Mouse (Mus musculus) midbrain, embryonic 11.5 days (tissue): ENCODE measurements around the gene Krt18. TPM values are rescaled to one million over a fixed set of nuclear protein-coding genes. Genes with fewer than 3 reads are reported as not detected.
A peak's percentile ranks its signal among the peaks of the same experiment; 100 is the strongest.
"Not testable (repeated sequence)": the region's sequence is repeated elsewhere in the genome, so short reads cannot be mapped to it uniquely, and the experiment has no call there.

Experiments used
- ATAC-seq: fragments of 200-750 bp; cut with Nextera tagmentation; 2 replicates; pipeline ENCODE4 v1.8.0; 2017; ENCODE audit warnings: moderate TSS enrichment, moderate library complexity; ENCODE audit not compliant: low FRiP score
- DNase-seq: peaks from one replicate; pipeline ENCODE4 v3.0.0; 2015; ENCODE audit warnings: low spot score; ENCODE audit errors: missing footprints
- H3K27ac ChIP-seq: fragments of 300-500 bp; sonication (generic); 2 replicates; pipeline ENCODE4 v1.5.1; 2014; ENCODE audit warnings: low read depth, low read length
- H3K27me3 ChIP-seq: fragments of 300-500 bp; sonication (generic); 2 replicates; pipeline ENCODE4 v1.6.1; 2014; ENCODE audit warnings: mild to moderate bottlenecking, low read length, moderate library complexity, mixed read lengths; ENCODE audit not compliant: control insufficient read depth, insufficient read depth
- H3K36me3 ChIP-seq: fragments of 300-500 bp; sonication (generic); 2 replicates; pipeline ENCODE4 v1.6.1; 2014; ENCODE audit warnings: mild to moderate bottlenecking, low read length, moderate library complexity, mixed read lengths; ENCODE audit not compliant: control insufficient read depth, insufficient read depth
- H3K4me1 ChIP-seq: fragments of 300-500 bp; sonication (generic); 2 replicates; pipeline ENCODE4 v1.6.1; 2014; ENCODE audit warnings: low read length; ENCODE audit not compliant: control insufficient read depth, insufficient read depth
- H3K4me2 ChIP-seq: fragments of 300-500 bp; sonication (generic); 2 replicates; pipeline ENCODE4 v1.6.1; 2014; ENCODE audit warnings: mild to moderate bottlenecking, moderate library complexity
- H3K4me3 ChIP-seq: fragments of 300-500 bp; sonication (generic); 2 replicates; pipeline ENCODE4 v1.5.1; 2014; ENCODE audit warnings: low read depth, low read length
- H3K9ac ChIP-seq: fragments of 300-500 bp; sonication (generic); 2 replicates; pipeline ENCODE4 v1.6.1; 2014; ENCODE audit warnings: low read length
- H3K9me3 ChIP-seq: fragments of 300-500 bp; sonication (generic); 2 replicates; pipeline ENCODE4 v1.6.1; 2016; ENCODE audit warnings: low read length; ENCODE audit not compliant: control insufficient read depth
- WGBS: fragments of 180-500 bp; shearing (Covaris S2); extraction: QIAGEN DNeasy Blood & Tissue Kit; methylation state at CpG from one replicate; pipeline ENCODE4 v1.1.7; 2014; 5-methylcytosine and 5-hydroxymethylcytosine counted together
- polyA plus RNA-seq: library from polyadenylated mRNA; unstranded; fragments of >200 nt; fragmentation: Nextera tagmentation; extraction: Ambion mirVana; gene quantifications from 2 replicates; pipeline ENCODE4 v1.2.1, GENCODE M21; 2014

Krt18 gene
- polyA plus RNA-seq, 1 experiment from 2014 or later: 5.6 TPM

DNA sequence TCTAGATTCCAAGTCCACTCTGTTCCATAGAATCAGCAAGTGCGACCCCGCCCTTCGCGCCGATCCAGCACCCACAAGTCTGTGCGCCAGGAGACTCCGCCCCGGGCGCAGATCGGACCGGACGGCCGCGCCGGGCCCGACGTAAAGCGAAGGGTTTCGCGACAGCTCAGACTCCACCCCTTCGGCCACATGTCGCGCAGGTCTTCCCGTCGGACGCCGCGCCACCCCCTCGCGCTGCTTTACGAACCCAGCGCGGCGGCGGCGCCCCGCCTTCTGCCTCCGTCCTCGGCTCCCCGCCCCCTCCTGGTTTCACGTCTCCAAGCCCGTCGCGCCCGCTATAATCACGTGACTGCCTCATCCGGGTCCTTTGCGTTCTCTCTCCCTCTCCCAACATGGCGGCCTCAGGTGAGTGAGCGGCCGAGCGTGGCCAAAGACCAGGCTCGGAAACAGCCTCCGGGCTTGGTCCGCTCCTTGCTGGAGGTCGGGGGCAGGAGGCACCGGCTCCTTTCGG lies 45.6 kb downstream of the Krt18 start, which contains the start of gene Eif4b:
Gene Eif4b (plus strand): TSS at position 215 of the 511 bp plus-strand sequence.
- peak; percentile 95 for ATAC-seq
- H3K27me3 ChIP-seq: no peaks in the 10 kb centered on the region

DNA sequence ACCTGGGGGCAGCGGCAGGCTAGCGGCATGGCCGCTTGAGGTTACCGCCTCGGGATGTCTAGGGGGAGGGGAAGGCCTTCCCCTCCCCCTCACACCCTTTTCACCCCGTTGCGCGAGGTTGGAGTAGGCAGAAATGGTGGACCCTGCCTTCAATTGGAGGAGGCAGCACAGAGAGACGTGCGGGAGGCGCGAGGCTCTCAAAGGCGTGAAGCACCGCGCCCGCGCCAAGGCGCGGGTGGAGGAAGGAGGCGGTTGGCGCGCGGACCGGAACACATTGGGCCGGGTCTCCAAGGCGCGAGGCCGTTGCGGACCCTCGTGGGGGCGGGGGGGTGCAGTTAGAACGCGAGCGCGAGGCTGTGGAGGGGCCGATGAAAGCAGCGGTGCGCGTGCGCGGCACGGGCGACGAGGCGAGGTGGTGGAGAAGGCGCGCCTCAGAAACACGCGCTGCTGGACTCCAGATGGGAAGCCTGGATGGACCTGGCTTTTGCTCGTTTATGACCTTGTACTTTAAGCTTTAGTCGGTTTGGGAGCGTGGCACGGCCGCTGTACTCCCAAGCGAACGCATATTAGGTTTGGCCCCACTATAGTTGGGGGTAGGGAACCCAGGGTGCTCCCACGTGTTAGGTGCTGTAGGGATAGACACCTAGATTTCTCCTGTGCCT lies 46.2 kb downstream of the Krt18 start:
- Histone ChIP-seq H3K9me3 (no peaks in the 10 kb centered on the region), H3K4me3 (peak overlapping the region; percentile 98), H3K27ac (peak overlapping the region; percentile 91), H3K36me3 (no peaks in the 10 kb centered on the region), H3K9ac (peak overlapping the region; percentile 96), H3K4me1 (peaks cover 12% of the 10 kb centered on the region), H3K27me3 (no peaks in the 10 kb centered on the region), H3K4me2 (peak overlapping the region; percentile 93)
- under 1% methylated on average over 56 of the region's 57 CpGs for WGBS
- peak; percentile 95 for DNase-seq
- ATAC-seq: peak; percentile 40

More for the DNA sequence above, 45.6 kb downstream of the Krt18 start, which contains the start of gene Eif4b:
- Histone ChIP-seq H3K4me1 (peaks cover 12% of the 10 kb centered on the region), H3K9ac (peak within 1 kb of the TSS; percentile 96), H3K36me3 (no peaks in the 10 kb centered on the region), H3K9me3 (no peaks in the 10 kb centered on the region), H3K4me3 (peak within 1 kb of the TSS; percentile 98), H3K4me2 (peak within 1 kb of the TSS; percentile 93), H3K27ac (peak within 1 kb of the TSS; percentile 91)
- peak; percentile 100 for DNase-seq
- WGBS: under 1% methylated on average over 58 of the region's 58 CpGs

DNA sequence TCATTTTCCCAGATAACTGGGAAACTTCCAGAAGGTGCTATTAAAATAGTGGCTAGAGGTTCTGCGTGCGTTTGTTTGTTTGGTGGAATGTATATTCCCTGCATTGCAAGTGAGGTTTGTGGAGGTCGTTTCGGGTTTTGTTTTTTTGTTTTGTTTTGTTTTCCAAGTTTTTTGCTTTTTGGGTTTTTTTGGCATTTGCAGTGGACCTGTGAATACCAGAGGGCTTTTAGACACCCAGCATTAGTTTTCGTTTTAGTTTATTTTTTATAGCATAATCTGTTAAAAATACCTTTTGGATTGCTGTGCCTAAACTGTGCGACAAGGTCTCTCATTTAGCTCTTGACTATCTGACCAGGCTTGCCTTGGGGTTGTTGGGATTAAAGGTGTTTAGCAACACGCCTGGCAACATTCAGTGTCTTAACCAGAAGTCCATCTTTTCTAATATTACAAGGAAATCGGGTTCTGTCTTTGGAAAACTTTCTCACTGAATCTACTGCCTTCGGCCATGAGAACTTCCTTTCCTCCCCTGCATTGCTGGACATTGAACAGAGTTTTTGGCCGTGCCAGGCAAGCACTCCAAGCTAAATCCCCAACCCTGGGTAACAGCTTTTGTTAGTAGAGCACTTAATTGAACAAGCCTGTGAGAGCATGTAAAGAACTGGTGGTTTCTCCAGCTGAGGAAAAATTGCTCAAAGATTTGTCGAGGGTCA lies 47.1 kb downstream of the Krt18 start:
- Histone ChIP-seq H3K4me2 (peak overlapping the region; percentile 93), H3K9me3 (no peaks in the 10 kb centered on the region), H3K4me3 (peak overlapping the region; percentile 98), H3K9ac (peak overlapping the region; percentile 96), H3K27ac (no peak overlapping the region), H3K27me3 (no peaks in the 10 kb centered on the region), H3K4me1 (peaks cover 12% of the 10 kb centered on the region), H3K36me3 (no peaks in the 10 kb centered on the region)
- 16% methylated on average over 11 of the region's 11 CpGs for whole genome bisulfite sequencing
- DNase-seq: peak; percentile 80
- ATAC-seq: no peak

DNA sequence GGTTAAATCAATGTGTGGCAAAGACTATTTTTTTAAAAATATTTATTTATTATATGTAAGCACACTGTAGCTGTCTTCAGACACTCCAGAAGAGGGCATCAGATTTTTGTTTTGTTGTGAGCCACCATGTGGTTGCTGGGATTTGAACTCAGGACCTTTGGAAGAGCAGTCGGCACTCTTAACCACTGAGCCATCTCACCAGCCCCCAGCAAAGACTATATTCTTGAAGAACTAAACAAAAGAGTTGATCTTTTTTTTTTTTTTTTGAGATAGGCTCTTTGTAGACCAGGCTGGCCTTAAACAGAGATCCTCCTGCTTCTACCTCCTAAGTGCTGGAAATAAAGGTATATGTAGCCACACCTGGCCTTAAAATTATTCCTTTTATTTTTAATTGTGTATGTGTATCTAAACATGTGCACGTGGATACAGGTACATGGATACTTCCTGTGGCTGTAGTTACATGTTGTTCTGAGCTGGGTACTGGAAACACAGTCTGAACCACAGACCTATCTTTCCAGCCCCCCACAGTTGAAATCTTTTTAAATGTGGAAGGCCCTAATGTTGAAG lies 49.2 kb downstream of the Krt18 start:
- WGBS: 91% methylated on average over 2 of the region's 2 CpGs
- ATAC-seq: no peak

DNA sequence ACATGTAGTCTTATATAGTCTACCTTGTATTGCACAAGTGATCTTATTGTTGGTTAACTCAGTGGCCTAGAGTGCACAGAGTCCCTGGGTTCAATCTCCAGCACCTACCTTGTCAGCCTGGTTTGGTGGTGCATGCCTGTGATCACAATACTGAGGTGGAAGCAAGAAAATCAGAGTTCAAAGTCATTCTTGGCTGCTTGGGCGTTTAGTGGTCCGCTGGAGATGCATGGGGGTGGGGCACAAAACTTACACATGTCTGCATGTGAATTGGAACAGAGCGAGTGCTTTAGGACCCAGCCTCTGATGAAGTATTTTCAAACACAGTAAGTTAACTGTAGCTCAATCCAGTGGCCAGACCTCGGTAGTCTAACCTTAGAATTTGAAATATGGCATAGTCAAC lies 51.2 kb downstream of the Krt18 start:
- no peaks in the 10 kb centered on the region for H3K9me3 ChIP-seq
- 94% methylated on average over 4 of the region's 4 CpGs for WGBS
- no peak for ATAC-seq

More for the DNA sequence above, 49.2 kb downstream of the Krt18 start:
- H3K4me1 ChIP-seq: peaks cover 12% of the 10 kb centered on the region
- no peak overlapping the region for H3K27ac ChIP-seq
- no peak for DNase-seq
- no peaks in the 10 kb centered on the region for H3K9me3 ChIP-seq
- H3K4me2 ChIP-seq: no peak overlapping the region
- H3K27me3 ChIP-seq: no peaks in the 10 kb centered on the region
- H3K36me3 ChIP-seq: no peaks in the 10 kb centered on the region; the same call in 1 of the 2 replicates
- no peak overlapping the region for H3K4me3 ChIP-seq
- no peak overlapping the region for H3K9ac ChIP-seq

DNA sequence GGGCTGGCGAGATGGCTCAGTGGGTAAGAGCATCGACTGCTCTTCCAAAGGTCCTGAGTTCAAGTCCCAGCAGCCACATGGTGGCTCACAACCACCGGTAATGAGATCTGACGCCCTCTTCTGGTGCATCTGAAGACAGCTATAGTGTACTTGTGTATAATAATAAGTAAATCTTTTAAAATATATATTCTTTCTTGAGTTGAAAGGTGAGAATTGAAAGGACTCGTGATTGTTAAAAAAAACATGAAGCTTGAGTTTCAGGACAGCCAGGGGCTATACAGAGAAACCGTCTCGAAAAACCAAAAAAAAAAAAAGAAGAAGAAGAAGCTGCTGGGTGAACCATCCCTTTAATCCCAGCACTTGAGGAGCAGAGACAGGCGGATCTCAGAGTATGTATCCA lies 51.9 kb downstream of the Krt18 start:
- H3K9ac ChIP-seq, H3K4me3 ChIP-seq, H3K36me3 ChIP-seq, H3K27me3 ChIP-seq, H3K4me2 ChIP-seq, ATAC-seq, H3K4me1 ChIP-seq, DNase-seq, H3K9me3 ChIP-seq, H3K27ac ChIP-seq: not testable (repeated sequence)
- WGBS: 85% methylated on average over 8 of the region's 8 CpGs

More for the DNA sequence above, 51.2 kb downstream of the Krt18 start:
- Histone ChIP-seq H3K4me2 (no peak overlapping the region), H3K4me3 (no peak overlapping the region), H3K4me1 (peaks cover 12% of the 10 kb centered on the region), H3K36me3 (peaks cover 6% of the 10 kb centered on the region), H3K27me3 (no peaks in the 10 kb centered on the region), H3K27ac (no peak overlapping the region), H3K9ac (no peak overlapping the region)
- no peak for DNase-seq

DNA sequence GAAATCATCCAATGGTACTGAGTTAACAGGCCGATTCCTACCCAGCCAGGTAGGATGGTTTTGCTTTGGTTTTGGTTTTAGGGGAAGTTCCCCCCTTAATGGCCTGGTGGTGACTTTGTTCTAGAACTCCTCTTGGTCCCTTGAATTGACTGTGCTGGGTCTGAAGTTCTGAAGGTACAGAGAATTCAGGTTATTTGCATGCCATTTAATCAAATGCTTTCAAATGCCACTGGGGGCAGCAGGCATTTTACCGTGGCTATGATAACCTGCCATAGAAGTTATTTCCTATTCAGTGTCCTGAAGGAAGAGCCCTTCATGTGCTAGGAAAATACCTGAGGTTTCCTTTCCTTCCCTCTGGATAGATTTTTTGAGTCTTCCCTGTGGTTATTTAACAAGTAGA lies 52.4 kb downstream of the Krt18 start:
- Histone ChIP-seq H3K9ac (no peak overlapping the region), H3K27ac (no peak overlapping the region), H3K4me1 (peaks cover 3% of the 10 kb centered on the region), H3K4me3 (no peak overlapping the region), H3K9me3 (no peaks in the 10 kb centered on the region), H3K36me3 (peaks cover 12% of the 10 kb centered on the region), H3K4me2 (no peak overlapping the region), H3K27me3 (no peaks in the 10 kb centered on the region)
- no peak for ATAC-seq
- WGBS: 81% methylated on average over 2 of the region's 2 CpGs
- DNase-seq: no peak
